Mouse (Mus musculus) adrenal gland, postnatal 0 days (tissue): ENCODE measurements around the gene Foxq1. TPM values are rescaled to one million over a fixed set of nuclear protein-coding genes. Genes with fewer than 3 reads are reported as not detected.

Experiments used
- polyA plus RNA-seq: library from polyadenylated mRNA; unstranded; fragments of >200 nt; fragmentation: Nextera tagmentation; extraction: Ambion mirVana; gene quantifications from 2 replicates; pipeline ENCODE4 v1.2.1, GENCODE M21; 2015

The Foxq1 gene
- 0.17 and 0.36 TPM in 2 replicates for polyA plus RNA-seq

DNA sequence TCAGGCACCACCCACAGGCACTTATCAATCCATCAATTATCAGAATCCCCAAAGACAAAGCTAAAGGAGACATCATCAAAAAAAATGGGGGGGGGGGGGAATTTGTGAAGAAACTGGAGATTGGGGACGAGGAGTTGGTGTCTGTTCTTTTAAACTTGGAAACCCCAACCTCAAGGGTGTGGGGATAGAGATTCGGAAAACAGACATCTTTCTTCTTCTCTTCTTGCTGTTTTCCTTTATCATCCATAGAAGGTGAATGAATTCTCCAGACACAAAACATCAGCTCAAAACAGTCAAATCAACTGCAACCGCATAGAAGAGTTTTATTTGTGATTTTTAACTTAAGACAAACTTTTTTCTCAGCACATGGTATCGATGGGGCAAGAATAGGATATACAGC lies at the start of gene Foxq1:
Foxq1 (plus strand) TSS at position 301 of the 400 bp plus-strand sequence.

DNA sequence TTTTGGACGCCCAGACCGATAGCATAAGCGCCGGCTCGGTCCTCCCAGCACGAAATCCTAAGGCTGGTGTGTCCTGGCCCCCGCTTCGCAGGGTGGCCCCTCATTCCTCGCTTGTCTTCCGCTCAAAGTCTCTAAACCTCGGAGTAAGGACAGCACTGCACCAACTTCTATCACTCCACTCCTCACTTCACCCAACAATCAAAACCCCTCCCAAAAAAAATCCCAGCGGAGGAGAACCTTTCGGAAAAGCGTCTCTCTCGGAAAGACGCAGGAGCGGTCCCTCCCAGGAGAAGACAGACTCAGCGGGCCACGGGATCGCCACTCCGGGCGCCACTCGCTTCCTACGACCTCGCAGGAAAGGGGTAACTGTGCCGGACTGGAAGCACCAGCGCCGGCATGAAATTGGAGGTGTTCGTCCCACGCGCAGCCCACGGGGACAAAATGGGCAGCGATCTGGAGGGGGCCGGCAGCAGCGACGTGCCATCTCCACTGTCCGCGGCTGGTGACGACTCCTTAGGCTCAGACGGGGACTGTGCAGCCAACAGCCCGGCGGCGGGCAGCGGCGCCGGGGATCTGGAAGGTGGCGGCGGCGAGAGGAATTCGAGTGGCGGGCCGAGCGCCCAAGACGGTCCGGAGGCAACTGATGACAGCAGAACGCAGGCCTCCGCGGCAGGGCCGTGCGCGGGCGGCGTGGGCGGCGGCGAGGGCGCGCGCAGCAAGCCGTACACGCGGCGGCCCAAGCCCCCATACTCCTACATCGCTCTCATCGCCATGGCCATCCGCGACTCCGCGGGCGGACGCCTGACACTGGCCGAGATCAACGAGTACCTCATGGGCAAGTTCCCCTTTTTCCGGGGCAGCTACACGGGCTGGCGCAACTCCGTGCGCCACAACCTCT lies 2.8 kb downstream of the Foxq1 start, which contains the start of gene A530084C06Rik:
A530084C06Rik (minus strand) TSS at position 813 of the 898 bp plus-strand sequence.

Other genes starting within 250 kb of the Foxq1 start
- gene A530084C06Rik, start 3.2 kb downstream of the Foxq1 start, polyA plus RNA-seq: not detected in 2 replicates
- 0.07 TPM in 1 of 2 replicates, not detected in the other for gene Foxf2, start 69.7 kb downstream of the Foxq1 start, polyA plus RNA-seq